Mouse (Mus musculus) heart, postnatal 0 days (tissue): ENCODE measurements around the gene 2010300C02Rik. TPM values are rescaled to one million over a fixed set of nuclear protein-coding genes. Genes with fewer than 3 reads are reported as not detected.

Experiments
- ATAC-seq: fragments of 200-750 bp; cut with Nextera tagmentation; 2 replicates; pipeline ENCODE4 v1.8.0; 2017; ENCODE audit warnings: low read depth, moderate number of reproducible peaks, moderate library complexity; ENCODE audit not compliant: insufficient read depth
- DNase-seq: peaks from one replicate; pipeline ENCODE4 v3.0.0-alpha.2; 2016; ENCODE audit warnings: low spot score
- H3K27ac ChIP-seq: fragments of 300-500 bp; sonication (generic); 2 replicates; pipeline ENCODE4 v1.5.1; 2014; ENCODE audit warnings: low read depth, mild to moderate bottlenecking
- H3K27me3 ChIP-seq: fragments of 300-500 bp; sonication (generic); 2 replicates; pipeline ENCODE4 v1.6.1; 2014; ENCODE audit warnings: low read length, mixed read lengths; ENCODE audit not compliant: control insufficient read depth, insufficient read depth
- H3K36me3 ChIP-seq: fragments of 300-500 bp; sonication (generic); replicated peaks from 2 replicates; pipeline ENCODE4 v1.6.1; 2014; ENCODE audit warnings: low read length, mixed read lengths; ENCODE audit not compliant: control insufficient read depth, insufficient read depth
- H3K4me1 ChIP-seq: fragments of 300-500 bp; sonication (generic); 2 replicates; pipeline ENCODE4 v1.6.1; 2014; ENCODE audit warnings: antibody characterized with exemption; ENCODE audit not compliant: control insufficient read depth, insufficient read depth
- H3K4me2 ChIP-seq: fragments of 300-500 bp; sonication (generic); 2 replicates; pipeline ENCODE4 v1.6.1; 2014; ENCODE audit warnings: low read depth, mild to moderate bottlenecking, low read length, moderate library complexity
- H3K4me3 ChIP-seq: fragments of 300-500 bp; sonication (generic); 2 replicates; pipeline ENCODE4 v1.5.1; 2014; ENCODE audit warnings: low read depth, low read length
- H3K9ac ChIP-seq: fragments of 300-500 bp; sonication (generic); replicated peaks from 2 replicates; pipeline ENCODE4 v1.6.1; 2014; ENCODE audit warnings: low read depth, low read length, mixed read lengths
- H3K9me3 ChIP-seq: fragments of 300-500 bp; sonication (generic); replicated peaks from 2 replicates; pipeline ENCODE4 v1.6.1; 2016; ENCODE audit warnings: low read length; ENCODE audit not compliant: control insufficient read depth
- CTCF ChIP-seq: IDR thresholded peaks from 2 replicates; pipeline ENCODE4 v1.5.1; 2016; ENCODE audit warnings: antibody characterized with exemption, control low read depth, low read depth
- EP300 ChIP-seq: IDR thresholded peaks from 2 replicates; pipeline ENCODE4 v1.6.1; 2016; ENCODE audit warnings: antibody characterized with exemption, low read depth
- WGBS: fragments of 180-500 bp; shearing (Covaris S2); extraction: QIAGEN DNeasy Blood & Tissue Kit; methylation state at CpG from one replicate; pipeline ENCODE4 v1.1.7; 2014; 5-methylcytosine and 5-hydroxymethylcytosine counted together
- polyA plus RNA-seq: library from polyadenylated mRNA; unstranded; fragments of >200 nt; fragmentation: Nextera tagmentation; extraction: Ambion mirVana; gene quantifications from 2 replicates; pipeline ENCODE4 v1.2.1, GENCODE M21; 2015
- total RNA-seq: library from RNA; depleted of rRNA; stranded (reverse); fragments of >200 nt; gene quantifications from 2 replicates; pipeline ENCODE4 v1.2.3, GENCODE M21; 2014; ENCODE audit warnings: low replicate concordance

2010300C02Rik gene
- total and polyA plus RNA-seq, 2 experiments from 2014 or later = 0.46 to 1.0 TPM

- H3K9me3 ChIP-seq = no peaks in the 10 kb centered on the region
- TF ChIP-seq CTCF (no peak), EP300 (no peak)
- H3K27ac ChIP-seq = no peak overlapping the region
- peaks cover 24% of the 10 kb centered on the region for H3K4me1 ChIP-seq
- no peak overlapping the region for H3K9ac ChIP-seq
- no peak overlapping the region for H3K4me2 ChIP-seq
- no peaks in the 10 kb centered on the region for H3K36me3 ChIP-seq
- DNase-seq = no peak
- no peak overlapping the region for H3K4me3 ChIP-seq
- WGBS = 34% methylated on average over 3 of the region's 3 CpGs
- no peaks in the 10 kb centered on the region for H3K27me3 ChIP-seq
- peak; percentile 53 for ATAC-seq
Observed at GRCm38 (mm10) chr1:37696918-37697317, 23.0 kb downstream of the 2010300C02Rik start.

GRCm38 (mm10) chr1:37695732-37696131 lies 24.2 kb downstream of the 2010300C02Rik start:
- no peak for DNase-seq
- Histone ChIP-seq H3K27me3 (no peaks in the 10 kb centered on the region), H3K9me3 (no peaks in the 10 kb centered on the region), H3K4me3 (no peak overlapping the region), H3K36me3 (no peaks in the 10 kb centered on the region), H3K4me1 (peaks cover 24% of the 10 kb centered on the region), H3K4me2 (no peak overlapping the region), H3K9ac (no peak overlapping the region), H3K27ac (no peak overlapping the region)
- ATAC-seq = no peak
- TF ChIP-seq CTCF (no peak), EP300 (no peak)
- WGBS = 72% methylated on average over 9 of the region's 9 CpGs

GRCm38 (mm10) chr1:37694417-37694816 lies 25.5 kb downstream of the 2010300C02Rik start:
- peak; percentile 21; the same call in 1 of the 2 replicates for TF ChIP-seq CTCF
- TF ChIP-seq EP300 = no peak
- Histone ChIP-seq H3K4me2 (no peak overlapping the region), H3K4me3 (no peak overlapping the region), H3K4me1 (peaks cover 24% of the 10 kb centered on the region), H3K9ac (no peak overlapping the region), H3K27ac (no peak overlapping the region; the same call in 1 of the 2 replicates), H3K36me3 (no peaks in the 10 kb centered on the region), H3K27me3 (no peaks in the 10 kb centered on the region), H3K9me3 (no peaks in the 10 kb centered on the region)
- ATAC-seq = peak; percentile 47
- peak; percentile 33 for DNase-seq
- WGBS = 23% methylated on average over 8 of the region's 8 CpGs

GRCm38 (mm10) chr1:37691179-37691578 lies 28.7 kb downstream of the 2010300C02Rik start:
- no peaks in the 10 kb centered on the region for H3K36me3 ChIP-seq
- H3K4me1 ChIP-seq = peaks cover 23% of the 10 kb centered on the region
- TF ChIP-seq CTCF = no peak
- TF ChIP-seq EP300 = no peak
- no peaks in the 10 kb centered on the region for H3K27me3 ChIP-seq
- no peak overlapping the region for H3K27ac ChIP-seq
- DNase-seq (no peak), ATAC-seq (no peak)
- H3K4me2 ChIP-seq = no peak overlapping the region
- H3K4me3 ChIP-seq = no peak overlapping the region
- H3K9me3 ChIP-seq = no peaks in the 10 kb centered on the region
- 60% methylated on average over 8 of the region's 8 CpGs for WGBS
- no peak overlapping the region for H3K9ac ChIP-seq

- DNase-seq (no peak), ATAC-seq (no peak)
- Histone ChIP-seq H3K9ac (no peak overlapping the region), H3K4me1 (peaks cover 21% of the 10 kb centered on the region; the same call in 1 of the 2 replicates), H3K36me3 (no peaks in the 10 kb centered on the region), H3K4me3 (no peak overlapping the region), H3K9me3 (no peaks in the 10 kb centered on the region), H3K4me2 (no peak overlapping the region), H3K27ac (no peak overlapping the region), H3K27me3 (no peaks in the 10 kb centered on the region)
- 78% methylated on average over 5 of the region's 5 CpGs for WGBS
- TF ChIP-seq EP300 (no peak), CTCF (peak; percentile 33)
Observed at GRCm38 (mm10) chr1:37690665-37691064, 29.2 kb downstream of the 2010300C02Rik start.

- Histone ChIP-seq H3K4me3 (no peak overlapping the region), H3K27ac (no peak overlapping the region), H3K4me2 (no peak overlapping the region), H3K9me3 (0 out of 2 replicates have a peak, but pooled peaks cover 3% of the 10 kb centered on the region), H3K4me1 (peaks cover 14% of the 10 kb centered on the region; the same call in 1 of the 2 replicates), H3K9ac (no peak overlapping the region), H3K36me3 (no peaks in the 10 kb centered on the region), H3K27me3 (no peaks in the 10 kb centered on the region)
- DNase-seq = no peak
- no peak for ATAC-seq
- TF ChIP-seq CTCF (no peak), EP300 (no peak)
- WGBS = 78% methylated on average over 6 of the region's 6 CpGs
Observed at GRCm38 (mm10) chr1:37689730-37690129, 30.2 kb downstream of the 2010300C02Rik start.
